Mouse (Mus musculus) T-cell, adult 2 months (primary cell): Measurements from ENCODE around the gene Gdpd3.

Experiments
- DNase-seq: peaks from one replicate; pipeline ENCODE4 v3.0.0; 2022; ENCODE audit warnings: low spot score

Gdpd3 gene

GRCm38 (mm10) chr7:126789141-126789540 lies 23.0 kb downstream of the Gdpd3 start:
- no peak for DNase-seq

GRCm38 (mm10) chr7:126791851-126792720 lies 26.0 kb downstream of the Gdpd3 start, which contains the start of gene Ppp4c:
TSS of gene Ppp4c (minus strand) at chr7:126792496.
- peak; percentile 98 for DNase-seq

GRCm38 (mm10) chr7:126792721-126793443 lies 26.7 kb downstream of the Gdpd3 start:
- DNase-seq = no peak

- DNase-seq = no peak
Measured at GRCm38 (mm10) chr7:126793456-126794270, 27.5 kb downstream of the Gdpd3 start.

GRCm38 (mm10) chr7:126794271-126794605 lies 28.1 kb downstream of the Gdpd3 start:
- DNase-seq = peak; percentile 46

- no peak for DNase-seq
Measured at GRCm38 (mm10) chr7:126795387-126796317, 29.5 kb downstream of the Gdpd3 start.

- peak; percentile 43 for DNase-seq
Measured at GRCm38 (mm10) chr7:126796350-126796932, 30.3 kb downstream of the Gdpd3 start.

GRCm38 (mm10) chr7:126797411-126798126 lies 31.4 kb downstream of the Gdpd3 start, which contains the start of gene Fam57b:
TSS of gene Fam57b (plus strand) at chr7:126797668.
- DNase-seq = no peak

GRCm38 (mm10) chr7:126798127-126799049 lies 32.3 kb downstream of the Gdpd3 start:
- peak; percentile 36 for DNase-seq

GRCm38 (mm10) chr7:126799050-126799467 lies 32.9 kb downstream of the Gdpd3 start:
- peak; percentile 96 for DNase-seq

GRCm38 (mm10) chr7:126799468-126800268 lies 33.5 kb downstream of the Gdpd3 start:
- no peak for DNase-seq

- DNase-seq = no peak
Measured at GRCm38 (mm10) chr7:126800269-126801056, 34.3 kb downstream of the Gdpd3 start.

GRCm38 (mm10) chr7:126801057-126801422 lies 34.9 kb downstream of the Gdpd3 start:
- no peak for DNase-seq

- no peak for DNase-seq
Measured at GRCm38 (mm10) chr7:126802134-126802889, 36.2 kb downstream of the Gdpd3 start.

- no peak for DNase-seq
Measured at GRCm38 (mm10) chr7:126803181-126803580, 37.0 kb downstream of the Gdpd3 start.

- DNase-seq = no peak
Measured at GRCm38 (mm10) chr7:126803751-126804150, 37.6 kb downstream of the Gdpd3 start.

GRCm38 (mm10) chr7:126806956-126807355 lies 40.8 kb downstream of the Gdpd3 start:
- no peak for DNase-seq
